Comparison of ENCODE assay signal across 8 mouse cellular contexts in the genomic region with DNA sequence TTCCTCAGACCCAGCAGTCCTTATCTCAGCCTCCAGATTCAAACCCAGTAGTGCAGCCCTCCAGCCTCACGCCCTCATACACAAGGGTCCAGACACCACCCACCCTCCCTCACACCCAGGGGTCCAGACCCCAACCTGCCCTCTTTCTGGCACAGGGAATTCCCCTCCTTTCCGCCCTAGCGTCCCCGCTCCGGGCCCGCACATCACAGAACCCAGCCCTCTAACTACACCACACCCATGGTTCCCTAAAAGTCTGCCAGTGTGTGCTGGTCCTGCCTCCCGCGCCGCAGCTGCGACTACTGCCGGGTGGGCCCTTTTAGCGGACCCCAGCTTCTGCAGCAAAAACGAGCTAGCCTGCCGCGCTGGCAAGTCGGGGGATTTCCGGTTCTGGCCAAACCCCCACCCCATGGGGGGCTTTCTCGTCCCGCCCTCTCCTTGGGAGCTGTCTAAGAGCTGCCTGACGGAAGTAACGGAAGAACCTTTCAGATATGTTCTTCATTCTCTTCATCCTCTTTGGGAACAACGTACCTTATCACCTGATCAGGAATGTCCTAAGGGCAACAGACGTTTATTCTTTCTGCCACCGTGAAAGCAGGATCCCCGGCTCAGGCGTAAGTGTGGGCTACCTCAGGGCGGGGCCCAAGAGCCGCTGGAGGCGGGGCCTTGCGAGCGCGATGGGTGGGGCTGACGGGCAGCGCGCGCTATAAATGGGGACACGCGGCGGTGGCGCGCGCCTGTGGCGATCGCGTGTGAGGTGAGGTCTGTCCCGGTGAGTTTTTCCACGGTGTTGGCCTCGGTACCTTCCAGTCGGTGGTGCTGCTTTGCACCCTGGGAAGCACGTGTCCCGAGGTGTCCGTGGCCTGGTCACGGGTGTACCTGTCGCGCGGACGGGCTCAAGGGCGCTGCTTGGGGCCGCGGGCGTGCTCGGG. TPM values are rescaled to one million over a fixed set of nuclear protein-coding genes. Genes with fewer than 3 reads are reported as not detected.
DNase-seq lines count a peak whose midpoint lies in the region; ATAC-seq and TF ChIP-seq lines count a peak whose summit lies in the region.

Gene 1700028J19Rik, minus strand, starts transcription at position 641 of the 929 bp plus-strand sequence.
Gene 2410002F23Rik, plus strand, starts transcription at position 668 of the 929 bp plus-strand sequence.

- under 1% methylated on average over 62 of the region's 62 CpGs for WGBS in forebrain, embryonic 10.5 days
- WGBS in heart, embryonic 15.5 days = under 1% methylated on average over 62 of the region's 62 CpGs
- under 1% methylated on average over 62 of the region's 62 CpGs for WGBS in liver, embryonic 14.5 days (ENCODE audit: insufficient replicate concordance)
- WGBS in neural tube, embryonic 11.5 days = under 1% methylated on average over 62 of the region's 62 CpGs
- under 1% methylated on average over 62 of the region's 62 CpGs for WGBS in stomach, postnatal 0 days

- DNase-seq in CD8-positive naive resting alpha-beta T cell, adult 2 months (ENCODE audit: low read depth in 2 of 2, low spot score in 2 of 2) = peak; percentile 90 to 94
- peak; percentile 68 for DNase-seq in c-Kit-positive CD71-negative TER-119-negative erythroid progenitor cells, embryonic 14.5 days (ENCODE audit: low read depth)
- peak; percentile 89 for DNase-seq in forebrain, embryonic 10.5 days (ENCODE audit: extremely low spot score, low spot score)
- DNase-seq in kidney, postnatal 25 days = peak; percentile 91 to 93
- peak; percentile 65 to 72 (median 67) for DNase-seq in liver, embryonic 14.5 days (ENCODE audit: low read depth in 3 of 3, low spot score in 3 of 3)
- DNase-seq in neural tube, embryonic 11.5 days (ENCODE audit: low spot score) = peak; percentile 93
- peak; percentile 91 for DNase-seq in stomach, postnatal 0 days (ENCODE audit: low spot score)

- peak within 1 kb of the TSS; percentile 98 for H3K27ac ChIP-seq in forebrain, embryonic 10.5 days
- H3K27ac ChIP-seq in heart, embryonic 15.5 days = peak within 1 kb of the TSS; percentile 90
- peak within 1 kb of the TSS; percentile 63 for H3K27ac ChIP-seq in liver, embryonic 14.5 days
- H3K27ac ChIP-seq in neural tube, embryonic 11.5 days (ENCODE audit: low read depth, low read length) = peak within 1 kb of the TSS; percentile 84
- peak within 1 kb of the TSS; percentile 95 for H3K27ac ChIP-seq in stomach, postnatal 0 days (replicated peaks)

- H3K9me3 ChIP-seq in forebrain, embryonic 10.5 days = no peaks in the 10 kb centered on the region
- no peaks in the 10 kb centered on the region for H3K9me3 ChIP-seq in heart, embryonic 15.5 days (replicated peaks)
- H3K9me3 ChIP-seq in liver, embryonic 14.5 days (ENCODE audit: control insufficient read depth, low read length) = no peaks in the 10 kb centered on the region
- H3K9me3 ChIP-seq in neural tube, embryonic 11.5 days (ENCODE audit: control insufficient read depth, low read length) = no peaks in the 10 kb centered on the region
- H3K9me3 ChIP-seq in stomach, postnatal 0 days (ENCODE audit: control insufficient read depth, low read length) = no peaks in the 10 kb centered on the region

- H3K27me3 ChIP-seq in forebrain, embryonic 10.5 days (ENCODE audit: poor library complexity, severe bottlenecking) = no peaks in the 10 kb centered on the region
- no peaks in the 10 kb centered on the region for H3K27me3 ChIP-seq in heart, embryonic 15.5 days
- no peaks in the 10 kb centered on the region for H3K27me3 ChIP-seq in liver, embryonic 14.5 days (ENCODE audit: control insufficient read depth, insufficient read depth, low read length)
- H3K27me3 ChIP-seq in neural tube, embryonic 11.5 days (ENCODE audit: control insufficient read depth, insufficient read depth, low read length) = no peaks in the 10 kb centered on the region
- no peaks in the 10 kb centered on the region for H3K27me3 ChIP-seq in stomach, postnatal 0 days (ENCODE audit: control insufficient read depth, insufficient read depth, low read length)

- TF ChIP-seq EP300 in liver, embryonic 14.5 days (IDR thresholded peaks at IDR 0.05; ENCODE audit: low read depth) = peak; percentile 79
- peak; percentile 93 for TF ChIP-seq EP300 in stomach, postnatal 0 days (optimal IDR thresholded peaks at IDR 0.05)

- peak; percentile 86 for ATAC-seq in heart, embryonic 15.5 days (replicated peaks; ENCODE audit: insufficient number of reproducible peaks, insufficient read depth, low FRiP score, low read depth)
- ATAC-seq in liver, embryonic 14.5 days (ENCODE audit: insufficient read depth) = peak; percentile 89
- peak; percentile 81 for ATAC-seq in neural tube, embryonic 11.5 days (ENCODE audit: insufficient read depth, low FRiP score, low TSS enrichment)
- ATAC-seq in stomach, postnatal 0 days (ENCODE audit: low FRiP score, low TSS enrichment) = peak; percentile 87

- peak; percentile 20 for TF ChIP-seq CTCF in liver, embryonic 14.5 days (IDR thresholded peaks at IDR 0.05; ENCODE audit: low read depth)
- TF ChIP-seq CTCF in stomach, postnatal 0 days (IDR thresholded peaks at IDR 0.05; ENCODE audit: low read depth) = no peak

- peak within 1 kb of the TSS; percentile 92 for H3K4me3 ChIP-seq in forebrain, embryonic 10.5 days
- peak within 1 kb of the TSS; percentile 98 for H3K4me3 ChIP-seq in heart, embryonic 15.5 days
- peak within 1 kb of the TSS; percentile 85 to 89 for H3K4me3 ChIP-seq in liver, embryonic 14.5 days (ENCODE audit: insufficient read depth in 1 of 2, low read depth in 2 of 2, low read length in 2 of 2)
- H3K4me3 ChIP-seq in neural tube, embryonic 11.5 days (ENCODE audit: low read depth, low read length) = peak within 1 kb of the TSS; percentile 90
- peak within 1 kb of the TSS; percentile 75 for H3K4me3 ChIP-seq in stomach, postnatal 0 days (ENCODE audit: low read depth, low read length)

- H3K36me3 ChIP-seq in forebrain, embryonic 10.5 days (replicated peaks) = peaks cover 36% of the 10 kb centered on the region
- peaks cover 22% of the 10 kb centered on the region for H3K36me3 ChIP-seq in heart, embryonic 15.5 days
- H3K36me3 ChIP-seq in liver, embryonic 14.5 days (replicated peaks; ENCODE audit: control insufficient read depth, insufficient read depth, low read depth) = peaks cover 28% of the 10 kb centered on the region
- H3K36me3 ChIP-seq in neural tube, embryonic 11.5 days (ENCODE audit: control insufficient read depth, insufficient read depth, low read length) = peaks cover 16% of the 10 kb centered on the region
- H3K36me3 ChIP-seq in stomach, postnatal 0 days (ENCODE audit: control insufficient read depth, insufficient read depth, low read length) = no peaks in the 10 kb centered on the region; the same call in 1 of the 2 replicates

- peak within 1 kb of the TSS; percentile 77 for H3K4me2 ChIP-seq in heart, embryonic 15.5 days
- peak within 1 kb of the TSS; percentile 88 for H3K4me2 ChIP-seq in liver, embryonic 14.5 days (ENCODE audit: low read depth)
- peak within 1 kb of the TSS; percentile 75 for H3K4me2 ChIP-seq in neural tube, embryonic 11.5 days (ENCODE audit: low read depth)
- H3K4me2 ChIP-seq in stomach, postnatal 0 days (replicated peaks; ENCODE audit: low read depth) = peak within 1 kb of the TSS; percentile 70

- peaks cover 24% of the 10 kb centered on the region for H3K4me1 ChIP-seq in forebrain, embryonic 10.5 days
- H3K4me1 ChIP-seq in heart, embryonic 15.5 days (replicated peaks) = peaks cover 19% of the 10 kb centered on the region
- peaks cover 4 to 11% of the 10 kb centered on the region in 2 experiments for H3K4me1 ChIP-seq in liver, embryonic 14.5 days (replicated peaks; ENCODE audit: control insufficient read depth in 2 of 2, insufficient read depth in 2 of 2, low read length in 1 of 2)
- peaks cover 10% of the 10 kb centered on the region for H3K4me1 ChIP-seq in neural tube, embryonic 11.5 days (ENCODE audit: control insufficient read depth, insufficient read depth, low read length)
- no peaks in the 10 kb centered on the region; the same call in 1 of the 2 replicates for H3K4me1 ChIP-seq in stomach, postnatal 0 days (replicated peaks; ENCODE audit: control insufficient read depth, insufficient read depth)

- H3K9ac ChIP-seq in heart, embryonic 15.5 days = peak within 1 kb of the TSS; percentile 86
- peak within 1 kb of the TSS; percentile 92 for H3K9ac ChIP-seq in liver, embryonic 14.5 days (replicated peaks)
- H3K9ac ChIP-seq in neural tube, embryonic 11.5 days (ENCODE audit: low read length) = peak within 1 kb of the TSS; percentile 94
- H3K9ac ChIP-seq in stomach, postnatal 0 days (ENCODE audit: low read length) = peak within 1 kb of the TSS; percentile 92

RNA-seq across cellular contexts. Expression of gene 1700028J19Rik, which starts in this region (rescaled TPM):
- 1.3 and 1.4 TPM in 2 replicates for polyA plus RNA-seq in forebrain, embryonic 10.5 days (2016; fragmentation: Nextera tagmentation; extraction: Ambion mirVana)
- 0.62 and 1.1 TPM in 2 replicates for polyA plus RNA-seq in heart, embryonic 15.5 days (2015; fragmentation: Nextera tagmentation; extraction: Ambion mirVana)
- 0.97 and 1.3 TPM in 2 replicates for polyA plus RNA-seq in liver, embryonic 14.5 days (2012; rRNA removed)
- polyA plus RNA-seq in liver, embryonic 14.5 days (2014; fragmentation: Nextera tagmentation; extraction: Ambion mirVana) = 1.3 and 1.5 TPM in 2 replicates
- 1.1 and 1.2 TPM in 2 replicates for polyA plus RNA-seq in neural tube, embryonic 11.5 days (2014; fragmentation: Nextera tagmentation; extraction: Ambion mirVana)
- polyA plus RNA-seq in stomach, postnatal 0 days (2015; fragmentation: Nextera tagmentation; extraction: Ambion mirVana) = 0.57 and 0.65 TPM in 2 replicates

RNA-seq across cellular contexts. Expression of gene 2410002F23Rik, which starts in this region (rescaled TPM):
- polyA plus RNA-seq in forebrain, embryonic 10.5 days (2016; fragmentation: Nextera tagmentation; extraction: Ambion mirVana) = 197 and 209 TPM in 2 replicates
- 59.5 and 86.8 TPM in 2 replicates for polyA plus RNA-seq in heart, embryonic 15.5 days (2015; fragmentation: Nextera tagmentation; extraction: Ambion mirVana)
- 43.8 and 47.9 TPM in 2 replicates for polyA plus RNA-seq in liver, embryonic 14.5 days (2012; rRNA removed)
- polyA plus RNA-seq in liver, embryonic 14.5 days (2014; fragmentation: Nextera tagmentation; extraction: Ambion mirVana) = 20.0 and 21.8 TPM in 2 replicates
- 143 TPM in 2 replicates for polyA plus RNA-seq in neural tube, embryonic 11.5 days (2014; fragmentation: Nextera tagmentation; extraction: Ambion mirVana)
- polyA plus RNA-seq in stomach, postnatal 0 days (2015; fragmentation: Nextera tagmentation; extraction: Ambion mirVana) = 52.9 and 60.0 TPM in 2 replicates

Comparison
In these comparisons a context has a peak if more than half of its experiments do, and no peak if none do; other contexts are left out.
1. Peak in every context shown above with its lines: DNase-seq, ATAC-seq, H3K4me3 ChIP-seq and H3K27ac ChIP-seq.